Mouse (Mus musculus) liver, adult 2 months (tissue): ENCODE results near the gene Rem1.

Experiments
- CTCF ChIP-seq: fragments of 200-500 bp; IDR thresholded peaks from 2 replicates; pipeline ENCODE4 v1.5.1; 2011; ENCODE audit warnings: low read depth, low read length, control low read depth
- POLR2A ChIP-seq: fragments of 200-500 bp; IDR thresholded peaks from 2 replicates; pipeline ENCODE4 v1.6.1; 2011; ENCODE audit warnings: low read length, control low read depth; ENCODE audit not compliant: insufficient read depth; ENCODE audit errors: extremely low read depth

DNA sequence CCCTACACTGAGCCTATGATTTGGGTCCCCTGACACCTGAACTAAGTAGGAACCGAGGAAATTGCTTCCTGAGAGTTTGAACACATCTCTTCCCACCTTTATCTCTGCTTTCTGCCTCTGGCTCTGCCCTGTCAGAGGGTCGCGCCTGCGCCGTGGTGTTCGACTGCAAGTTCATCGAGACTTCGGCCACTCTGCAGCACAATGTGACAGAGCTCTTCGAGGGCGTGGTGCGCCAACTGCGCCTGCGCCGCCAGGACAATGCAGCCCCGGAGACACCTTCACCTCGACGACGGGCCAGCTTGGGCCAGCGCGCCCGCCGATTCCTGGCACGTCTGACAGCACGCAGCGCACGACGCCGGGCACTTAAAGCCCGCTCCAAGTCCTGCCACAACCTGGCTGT is 7.6 kb downstream of the Rem1 start:
- no peak for TF ChIP-seq CTCF
- no peak for TF ChIP-seq POLR2A
